Mouse (Mus musculus) MEL (cell line): ENCODE data around the gene Map7d3. TPM values are rescaled to one million over a fixed set of nuclear protein-coding genes. Genes with fewer than 3 reads are reported as not detected.
A peak's percentile ranks its signal among the peaks of the same experiment; 100 is the strongest.

Experiments
- DNase-seq: peaks from one replicate; pipeline ENCODE4 v3.0.0; 2011; ENCODE audit warnings: low read depth, low spot score
- H3K27ac ChIP-seq: 2 replicates; pipeline ENCODE4 v1.5.1; 2012; ENCODE audit warnings: low read depth, mild to moderate bottlenecking, control low read depth, low read length, moderate library complexity; ENCODE audit not compliant: control insufficient read depth
- H3K27me3 ChIP-seq, 2 experiments: fragments of 150-350 bp in 1 of 2; sonication (generic) in 1 of 2; 2 replicates each; pipeline ENCODE4 v1.6.1; 2012; ENCODE audit warnings: low read length in 2 of 2, mild to moderate bottlenecking in 2 of 2, improper control_type of control experiment in 1 of 2, moderate library complexity in 1 of 2; ENCODE audit not compliant: insufficient read depth in 2 of 2, control insufficient read depth in 1 of 2
- H3K36me3 ChIP-seq, 2 experiments: 2 replicates each; pipeline ENCODE4 v1.6.1; 2012 to 2014; ENCODE audit warnings: low read length in 2 of 2, improper control_type of control experiment in 1 of 2, inconsistent platforms in 1 of 2, mild to moderate bottlenecking in 1 of 2; ENCODE audit not compliant: insufficient read depth in 2 of 2, control insufficient read depth in 1 of 2
- H3K4me1 ChIP-seq, 2 experiments: fragments of 150-350 bp in 1 of 2; sonication (generic) in 1 of 2; 2 replicates each; pipeline ENCODE4 v1.6.1; 2012; ENCODE audit warnings: low read length in 2 of 2, improper control_type of control experiment in 1 of 2, mild to moderate bottlenecking in 1 of 2; ENCODE audit not compliant: insufficient read depth in 2 of 2, control insufficient read depth in 1 of 2
- H3K4me3 ChIP-seq, 2 experiments: fragments of 150-350 bp in 1 of 2; sonication (generic) in 1 of 2; 2 replicates each; pipeline ENCODE4 v1.5.1; 2012; ENCODE audit warnings: low read depth in 2 of 2, low read length in 2 of 2, mild to moderate bottlenecking in 2 of 2, moderate library complexity in 2 of 2, control low read depth in 1 of 2, improper control_type of control experiment in 1 of 2; ENCODE audit not compliant: control insufficient read depth in 1 of 2, insufficient read depth in 1 of 2
- H3K79me2 ChIP-seq: 2 replicates; pipeline ENCODE4 v1.6.1; 2012; ENCODE audit warnings: mild to moderate bottlenecking, low read length, moderate library complexity; ENCODE audit not compliant: control insufficient read depth, poor library complexity, insufficient read depth
- H3K9ac ChIP-seq: 2 replicates; pipeline ENCODE4 v1.6.1; 2012; ENCODE audit warnings: low read depth, mild to moderate bottlenecking, control low read depth, low read length, moderate library complexity; ENCODE audit not compliant: control insufficient read depth, poor library complexity, severe bottlenecking
- H3K9me3 ChIP-seq: fragments of 150-350 bp; sonication (generic); replicated peaks from 2 replicates; pipeline ENCODE4 v1.6.1; 2012; ENCODE audit warnings: mild to moderate bottlenecking, low read length, improper control_type of control experiment, moderate library complexity; ENCODE audit not compliant: insufficient read depth
- BHLHE40 ChIP-seq: IDR thresholded peaks from 2 replicates; pipeline ENCODE4 v1.6.1; 2012; ENCODE audit warnings: low read depth, mild to moderate bottlenecking, inconsistent platforms, low read length, improper control_type of control experiment, borderline replicate concordance
- E2F4 ChIP-seq: IDR thresholded peaks from 2 replicates; pipeline ENCODE4 v1.6.1; 2011; ENCODE audit warnings: low read depth, low read length, improper control_type of control experiment, borderline replicate concordance
- ELF1 ChIP-seq: IDR thresholded peaks from 2 replicates; pipeline ENCODE4 v1.6.1; 2014; ENCODE audit warnings: low read depth, mild to moderate bottlenecking, inconsistent platforms, low read length, improper control_type of control experiment, moderate library complexity
- EP300 ChIP-seq, 2 experiments: IDR thresholded peaks; 2 replicates each; pipeline ENCODE4 v1.6.1; 2011; ENCODE audit warnings: improper control_type of control experiment in 2 of 2, low read length in 2 of 2, low read depth in 1 of 2, mild to moderate bottlenecking in 1 of 2
- GATA1 ChIP-seq: IDR thresholded peaks from 2 replicates; pipeline ENCODE4 v1.6.1; 2011; ENCODE audit warnings: low read depth, low read length, improper control_type of control experiment
- MAFK ChIP-seq: IDR thresholded peaks from 2 replicates; pipeline ENCODE4 v1.6.1; 2011; ENCODE audit warnings: low read depth, mild to moderate bottlenecking, low read length, improper control_type of control experiment, borderline replicate concordance
- MAZ ChIP-seq: IDR thresholded peaks from 2 replicates; pipeline ENCODE4 v1.6.1; 2012; ENCODE audit warnings: low read depth, mild to moderate bottlenecking, inconsistent platforms, low read length, improper control_type of control experiment
- MXI1 ChIP-seq: IDR thresholded peaks from 2 replicates; pipeline ENCODE4 v1.6.1; 2011; ENCODE audit warnings: mild to moderate bottlenecking, low read depth, low read length, improper control_type of control experiment
- MYC ChIP-seq: IDR thresholded peaks from 2 replicates; pipeline ENCODE4 v1.6.1; 2011; ENCODE audit warnings: low read depth, mild to moderate bottlenecking, low read length, improper control_type of control experiment, moderate library complexity
- NELFE ChIP-seq: IDR thresholded peaks from 2 replicates; pipeline ENCODE4 v1.6.1; 2011; ENCODE audit warnings: low read depth, low read length, improper control_type of control experiment
- NRF1 ChIP-seq: IDR thresholded peaks from 2 replicates; pipeline ENCODE4 v1.6.1; 2014; ENCODE audit warnings: low read depth, mild to moderate bottlenecking, inconsistent platforms, low read length, improper control_type of control experiment, moderate library complexity; ENCODE audit not compliant: poor library complexity, insufficient read depth, severe bottlenecking
- POLR2A ChIP-seq, 2 experiments: IDR thresholded peaks; 2 replicates each; pipeline ENCODE4 v1.6.1; 2011 to 2012; ENCODE audit warnings: low read length in 2 of 2, mild to moderate bottlenecking in 2 of 2, control low read depth in 1 of 2, improper control_type of control experiment in 1 of 2, low read depth in 1 of 2, moderate library complexity in 1 of 2; ENCODE audit not compliant: control insufficient read depth in 1 of 2, insufficient read depth in 1 of 2, poor library complexity in 1 of 2
- POLR2AphosphoS5 ChIP-seq: IDR thresholded peaks from 2 replicates; pipeline ENCODE4 v1.6.1; 2012; ENCODE audit warnings: low read depth, borderline replicate concordance, mild to moderate bottlenecking, inconsistent platforms, low read length, moderate library complexity, mixed read lengths
- RCOR1 ChIP-seq: IDR thresholded peaks from 2 replicates; pipeline ENCODE4 v1.6.1; 2012; ENCODE audit warnings: low read depth, mild to moderate bottlenecking, inconsistent platforms, low read length, improper control_type of control experiment
- SIN3A ChIP-seq: IDR thresholded peaks from 2 replicates; pipeline ENCODE4 v1.6.1; 2012; ENCODE audit warnings: low read length, improper control_type of control experiment, inconsistent platforms
- SMC3 ChIP-seq: IDR thresholded peaks from 2 replicates; pipeline ENCODE4 v1.6.1; 2011; ENCODE audit warnings: low read depth, low read length, improper control_type of control experiment
- UBTF ChIP-seq: IDR thresholded peaks from 2 replicates; pipeline ENCODE4 v1.6.1; 2012; ENCODE audit warnings: low read depth, mild to moderate bottlenecking, inconsistent platforms, low read length, improper control_type of control experiment, moderate library complexity, borderline replicate concordance; ENCODE audit not compliant: insufficient read depth
- USF2 ChIP-seq, 2 experiments: IDR thresholded peaks; 2 replicates each; pipeline ENCODE4 v1.6.1; 2011 to 2012; ENCODE audit warnings: improper control_type of control experiment in 2 of 2, low read length in 2 of 2, borderline replicate concordance in 1 of 2, inconsistent platforms in 1 of 2, low read depth in 1 of 2, mild to moderate bottlenecking in 1 of 2; ENCODE audit not compliant: insufficient read depth in 1 of 2
- ZC3H11A ChIP-seq: IDR thresholded peaks from 2 replicates; pipeline ENCODE4 v1.6.1; 2012; ENCODE audit warnings: low read depth, mild to moderate bottlenecking, inconsistent platforms, low read length, improper control_type of control experiment
- polyA plus RNA-seq, 2 experiments: library from polyadenylated mRNA; stranded (reverse) in 1 of 2; unstranded in 1 of 2; fragments of >175 nt in 1 of 2; fragments of >200 nt in 1 of 2; gene quantifications; 2 replicates each; pipeline versions ENCODE4 v1.2.1 to v1.2.4; 2012; ENCODE audit warnings: low replicate concordance in 2 of 2, low read depth in 1 of 2; ENCODE audit not compliant: insufficient read length in 2 of 2, insufficient read depth in 1 of 2, missing spikeins in 1 of 2
- total RNA-seq: library from RNA; depleted of rRNA; stranded (reverse); fragments of 300-350 nt; gene quantifications from 2 replicates; pipeline ENCODE4 v1.2.3, GENCODE M21; 2012

The Map7d3 gene
- total and polyA plus RNA-seq, 3 experiments = not detected

DNA sequence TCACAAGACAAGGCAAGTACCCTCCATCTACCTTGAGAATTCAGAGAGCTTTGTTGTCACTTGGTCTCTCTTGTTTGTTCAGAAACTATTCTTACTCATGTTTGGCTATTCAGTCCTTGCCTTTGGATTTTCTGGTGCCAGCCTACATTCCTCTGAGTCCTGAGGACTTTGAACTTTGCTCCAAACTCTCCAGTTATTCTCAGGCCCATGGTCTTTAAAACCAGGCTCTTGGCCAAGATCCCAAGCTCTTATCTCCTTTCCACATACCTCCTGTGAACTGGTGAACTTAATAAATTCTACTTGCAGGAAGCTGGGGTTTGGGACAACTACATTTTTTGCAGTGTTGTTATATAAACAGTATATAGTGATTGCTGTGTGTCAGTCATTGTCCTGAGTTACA lies 52.3 kb downstream of the Map7d3 start:
- Histone ChIP-seq H3K9me3 (no peaks in the 10 kb centered on the region), H3K4me1 (no peaks in the 10 kb centered on the region), H3K27me3 (no peaks in the 10 kb centered on the region), H3K4me3 (no peak overlapping the region), H3K9ac (no peak overlapping the region), H3K79me2 (no peaks in the 10 kb centered on the region), H3K36me3 (no peaks in the 10 kb centered on the region), H3K27ac (no peak overlapping the region)
- peak; percentile 4 for DNase-seq
- TF ChIP-seq GATA1 (no peak), MAFK (no peak), RCOR1 (no peak), MYC (no peak), POLR2AphosphoS5 (no peak), SMC3 (no peak), USF2 (IDR thresholded peaks at IDR 0.05; ENCODE audit: borderline replicate concordance in 1 of 2, insufficient read depth in 1 of 2, low read depth in 1 of 2, low read length in 2 of 2) (no peak), NELFE (no peak), UBTF (no peak), ZC3H11A (no peak), BHLHE40 (no peak), ELF1 (no peak), POLR2A (IDR thresholded peaks at IDR 0.05; ENCODE audit: control insufficient read depth in 1 of 2, insufficient read depth in 1 of 2, low read depth in 1 of 2, low read length in 2 of 2, poor library complexity in 1 of 2) (no peak), NRF1 (no peak), SIN3A (no peak), MXI1 (no peak)

DNA sequence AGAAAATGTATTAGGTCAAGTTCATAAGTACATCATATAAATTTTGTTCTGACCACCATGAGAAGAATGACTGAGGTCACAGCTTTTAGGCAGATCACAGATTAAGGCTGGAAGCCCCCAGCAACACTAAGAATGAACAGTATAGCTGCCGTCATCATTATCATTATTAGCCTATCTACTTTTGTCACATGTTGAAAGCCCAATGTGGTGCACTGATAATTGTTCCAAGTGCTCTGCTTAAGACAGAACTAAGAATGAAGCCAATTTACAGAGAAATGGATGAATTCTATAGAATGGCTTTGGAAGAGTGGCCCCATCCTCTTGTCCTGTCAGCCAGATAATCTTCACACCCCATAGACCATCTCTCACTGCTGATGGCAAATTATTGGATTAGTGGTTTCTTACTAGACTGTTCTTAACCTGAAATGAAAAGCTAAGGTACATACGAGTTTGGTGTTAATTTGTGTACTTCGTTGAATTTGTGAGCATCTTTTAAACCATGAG lies 61.8 kb downstream of the Map7d3 start:
- TF ChIP-seq MAZ (no peak), MYC (no peak), UBTF (no peak), EP300 (IDR thresholded peaks at IDR 0.05; ENCODE audit: low read depth in 1 of 2, low read length in 2 of 2) (no peak), ELF1 (no peak), E2F4 (no peak)
- TF ChIP-seq, all 39 proteins: peak for 0
- no peak for DNase-seq
- H3K27me3 ChIP-seq = no peaks in the 10 kb centered on the region; a peak in 1 of 4 replicates
- H3K36me3 ChIP-seq = no peaks in the 10 kb centered on the region
- no peaks in the 10 kb centered on the region for H3K4me1 ChIP-seq
- H3K4me3 ChIP-seq = no peak overlapping the region
- H3K9ac ChIP-seq = no peak overlapping the region
- no peaks in the 10 kb centered on the region for H3K79me2 ChIP-seq
- H3K27ac ChIP-seq = no peak overlapping the region
- H3K9me3 ChIP-seq = no peaks in the 10 kb centered on the region
